Mouse (Mus musculus) midbrain, postnatal 0 days (tissue): ENCODE data around the gene Scyl3. TPM values are rescaled to one million over a fixed set of nuclear protein-coding genes. Genes with fewer than 3 reads are reported as not detected.
A peak's percentile ranks its signal among the peaks of the same experiment; 100 is the strongest.

Source experiments
- ATAC-seq: fragments of 200-750 bp; cut with Nextera tagmentation; 2 replicates; pipeline ENCODE4 v1.8.0; 2017; ENCODE audit warnings: moderate number of reproducible peaks, mild to moderate bottlenecking, moderate TSS enrichment, moderate library complexity; ENCODE audit not compliant: low FRiP score
- DNase-seq: peaks from one replicate; pipeline ENCODE4 v3.0.0-alpha.2; 2015; ENCODE audit warnings: low spot score
- H3K27ac ChIP-seq: fragments of 300-500 bp; sonication (generic); 2 replicates; pipeline ENCODE4 v1.5.1; 2014; ENCODE audit warnings: low read depth, mild to moderate bottlenecking, low read length, mixed read lengths
- H3K27me3 ChIP-seq: fragments of 300-500 bp; sonication (generic); 2 replicates; pipeline ENCODE4 v1.6.1; 2014; ENCODE audit warnings: low read length, control low read depth, mixed read lengths; ENCODE audit not compliant: insufficient read depth
- H3K36me3 ChIP-seq: fragments of 300-500 bp; sonication (generic); 2 replicates; pipeline ENCODE4 v1.6.1; 2014; ENCODE audit warnings: low read length, control low read depth, mixed read lengths; ENCODE audit not compliant: insufficient read depth
- H3K4me1 ChIP-seq: fragments of 300-500 bp; sonication (generic); 2 replicates; pipeline ENCODE4 v1.6.1; 2014; ENCODE audit warnings: mild to moderate bottlenecking, control low read depth, antibody characterized with exemption, low read length, mixed read lengths; ENCODE audit not compliant: insufficient read depth
- H3K4me2 ChIP-seq: fragments of 300-500 bp; sonication (generic); 2 replicates; pipeline ENCODE4 v1.6.1; 2014; ENCODE audit warnings: low read depth, mild to moderate bottlenecking, low read length, mixed read lengths; ENCODE audit not compliant: poor library complexity, severe bottlenecking
- H3K4me3 ChIP-seq: fragments of 300-500 bp; sonication (generic); 2 replicates; pipeline ENCODE4 v1.5.1; 2014; ENCODE audit warnings: low read depth, mild to moderate bottlenecking, low read length, moderate library complexity
- H3K9ac ChIP-seq: fragments of 300-500 bp; sonication (generic); replicated peaks from 2 replicates; pipeline ENCODE4 v1.6.1; 2014; ENCODE audit warnings: mild to moderate bottlenecking, low read length, moderate library complexity, mixed read lengths; ENCODE audit not compliant: poor library complexity, severe bottlenecking
- H3K9me3 ChIP-seq: fragments of 300-500 bp; sonication (generic); 2 replicates; pipeline ENCODE4 v1.6.1; 2016; ENCODE audit warnings: low read length, control low read depth
- CTCF ChIP-seq: IDR thresholded peaks from 2 replicates; pipeline ENCODE4 v1.5.1; 2016; ENCODE audit warnings: antibody characterized with exemption, mild to moderate bottlenecking
- WGBS: fragments of 180-500 bp; shearing (Covaris S2); extraction: QIAGEN DNeasy Blood & Tissue Kit; methylation state at CpG from one replicate; pipeline ENCODE4 v1.1.7; 2014; 5-methylcytosine and 5-hydroxymethylcytosine counted together
- polyA plus RNA-seq: library from polyadenylated mRNA; unstranded; fragments of >200 nt; fragmentation: Nextera tagmentation; extraction: Ambion mirVana; gene quantifications from 2 replicates; pipeline ENCODE4 v1.2.1, GENCODE M21; 2015
- total RNA-seq: library from RNA; depleted of rRNA; stranded (reverse); fragments of >200 nt; gene quantifications from 2 replicates; pipeline ENCODE4 v1.2.3, GENCODE M21; 2014

The Scyl3 gene
- total and polyA plus RNA-seq, 2 experiments from 2014 or later = 12.3 to 16.6 TPM

DNA sequence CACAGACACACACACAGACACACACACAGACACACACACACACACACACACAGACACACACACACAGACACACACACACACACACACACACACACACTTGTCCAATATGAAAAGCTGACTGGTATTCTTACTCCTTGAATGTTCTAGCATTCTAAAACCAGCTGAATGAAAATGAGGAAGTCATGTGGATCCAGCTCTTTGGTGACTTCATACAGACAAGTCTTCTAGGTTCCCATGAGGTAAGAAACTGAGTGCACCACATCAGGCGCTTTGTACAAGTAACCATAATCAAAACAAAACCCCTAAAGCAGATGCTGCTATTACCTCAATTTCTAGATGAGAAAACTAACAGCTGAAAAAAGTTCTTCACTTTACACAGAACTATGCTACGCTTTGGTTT, 46.2 kb downstream of the Scyl3 start:
- Histone ChIP-seq H3K9ac (no peak overlapping the region), H3K27me3 (no peaks in the 10 kb centered on the region), H3K4me2 (no peak overlapping the region), H3K4me1 (no peaks in the 10 kb centered on the region), H3K36me3 (0 out of 2 replicates have a peak, but pooled peaks cover 3% of the 10 kb centered on the region), H3K9me3 (no peaks in the 10 kb centered on the region), H3K27ac (no peak overlapping the region), H3K4me3 (no peak overlapping the region)
- TF ChIP-seq CTCF = no peak
- 93% methylated on average over 2 of the region's 2 CpGs for WGBS
- ATAC-seq (no peak), DNase-seq (no peak)

DNA sequence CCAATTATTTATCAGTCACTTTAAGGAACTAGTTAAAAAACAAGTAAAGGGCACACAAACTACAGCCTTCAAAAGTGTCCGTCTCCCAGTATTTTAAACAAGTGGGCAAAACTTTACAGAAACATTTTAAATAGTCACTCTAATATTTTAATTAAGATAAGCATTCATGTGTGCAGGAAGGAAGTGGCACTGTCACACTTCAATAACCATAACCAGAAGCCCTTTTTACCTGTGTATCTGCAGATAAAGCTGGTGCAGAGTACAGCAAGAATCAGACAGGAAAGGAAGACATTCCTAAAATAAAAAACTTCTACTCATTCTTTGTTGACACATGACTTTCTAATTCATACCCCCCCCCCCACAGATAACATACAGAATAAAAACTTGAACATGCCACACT, 47.6 kb downstream of the Scyl3 start:
- no peak for ATAC-seq
- Histone ChIP-seq H3K4me3 (no peak overlapping the region), H3K36me3 (0 out of 2 replicates have a peak, but pooled peaks cover 5% of the 10 kb centered on the region), H3K4me1 (no peaks in the 10 kb centered on the region), H3K27me3 (no peaks in the 10 kb centered on the region), H3K4me2 (no peak overlapping the region), H3K9ac (no peak overlapping the region), H3K9me3 (no peaks in the 10 kb centered on the region), H3K27ac (no peak overlapping the region)
- DNase-seq = no peak
- 80% methylated on average over 1 of the region's 1 CpGs for WGBS
- TF ChIP-seq CTCF = no peak

DNA sequence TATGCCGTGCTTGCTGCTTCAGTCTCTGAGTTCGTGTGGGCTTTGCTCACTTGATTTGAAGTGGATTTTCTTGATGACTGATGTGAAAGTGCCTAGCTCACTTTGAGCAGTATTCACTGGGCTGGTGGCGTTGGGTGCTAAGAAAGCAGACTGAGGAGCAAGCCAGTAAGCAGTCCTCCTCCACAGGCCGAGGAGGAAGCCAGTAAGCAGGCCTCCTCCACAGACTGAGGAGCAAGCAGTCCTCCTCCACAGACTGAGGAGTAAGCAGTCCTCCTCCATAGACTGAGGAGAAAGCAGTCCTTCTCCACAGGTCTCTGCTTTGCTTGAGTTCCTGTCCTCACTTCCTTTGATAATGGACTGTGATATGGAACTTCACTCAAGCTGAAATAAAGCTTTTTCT, 63.5 kb downstream of the Scyl3 start:
- TF ChIP-seq CTCF = no peak
- H3K27me3 ChIP-seq = no peaks in the 10 kb centered on the region
- no peak overlapping the region for H3K4me3 ChIP-seq
- DNase-seq = no peak
- no peak for ATAC-seq
- H3K4me1 ChIP-seq = no peaks in the 10 kb centered on the region
- no peaks in the 10 kb centered on the region for H3K9me3 ChIP-seq
- no peak overlapping the region for H3K4me2 ChIP-seq
- H3K36me3 ChIP-seq = no peaks in the 10 kb centered on the region
- H3K9ac ChIP-seq = no peak overlapping the region
- WGBS = 88% methylated on average over 4 of the region's 4 CpGs
- H3K27ac ChIP-seq = no peak overlapping the region

DNA sequence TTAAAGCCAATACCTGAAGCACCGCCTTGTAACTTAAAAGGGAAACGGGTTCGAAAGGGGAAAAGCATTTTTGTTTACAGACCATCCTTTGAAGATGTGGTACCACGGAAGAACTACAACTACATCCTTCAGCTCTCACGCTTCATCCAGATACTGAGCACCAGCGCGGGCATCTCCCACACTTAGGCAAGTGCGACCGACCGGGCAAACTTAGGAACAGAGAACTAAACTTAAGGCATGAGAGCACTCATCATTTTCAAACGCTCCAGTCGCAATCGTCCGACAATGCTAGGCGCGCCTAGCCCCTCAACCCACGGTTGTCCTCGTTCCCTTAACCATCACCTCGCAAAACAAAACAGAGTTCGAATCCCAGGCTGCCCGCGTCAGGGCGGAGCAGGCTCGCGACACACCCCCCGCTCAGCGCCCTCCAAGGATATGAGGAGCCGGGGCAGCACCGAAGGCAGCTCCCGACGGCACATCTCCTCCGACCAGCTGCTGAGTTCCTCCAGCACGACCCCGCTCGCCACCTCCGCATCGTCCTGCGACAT, 65.3 kb downstream of the Scyl3 start:
- DNase-seq = peak; percentile 10
- H3K9ac ChIP-seq = peak overlapping the region; percentile 70
- H3K9me3 ChIP-seq = no peaks in the 10 kb centered on the region
- WGBS = under 1% methylated on average over 38 of the region's 38 CpGs
- ATAC-seq = peak; percentile 64
- H3K4me3 ChIP-seq = peak overlapping the region; percentile 78
- no peak for TF ChIP-seq CTCF
- no peaks in the 10 kb centered on the region for H3K27me3 ChIP-seq
- peak overlapping the region; percentile 75; the same call in 1 of the 2 replicates for H3K27ac ChIP-seq
- H3K4me1 ChIP-seq = no peaks in the 10 kb centered on the region
- no peaks in the 10 kb centered on the region for H3K36me3 ChIP-seq
- peak overlapping the region; percentile 83 for H3K4me2 ChIP-seq

DNA sequence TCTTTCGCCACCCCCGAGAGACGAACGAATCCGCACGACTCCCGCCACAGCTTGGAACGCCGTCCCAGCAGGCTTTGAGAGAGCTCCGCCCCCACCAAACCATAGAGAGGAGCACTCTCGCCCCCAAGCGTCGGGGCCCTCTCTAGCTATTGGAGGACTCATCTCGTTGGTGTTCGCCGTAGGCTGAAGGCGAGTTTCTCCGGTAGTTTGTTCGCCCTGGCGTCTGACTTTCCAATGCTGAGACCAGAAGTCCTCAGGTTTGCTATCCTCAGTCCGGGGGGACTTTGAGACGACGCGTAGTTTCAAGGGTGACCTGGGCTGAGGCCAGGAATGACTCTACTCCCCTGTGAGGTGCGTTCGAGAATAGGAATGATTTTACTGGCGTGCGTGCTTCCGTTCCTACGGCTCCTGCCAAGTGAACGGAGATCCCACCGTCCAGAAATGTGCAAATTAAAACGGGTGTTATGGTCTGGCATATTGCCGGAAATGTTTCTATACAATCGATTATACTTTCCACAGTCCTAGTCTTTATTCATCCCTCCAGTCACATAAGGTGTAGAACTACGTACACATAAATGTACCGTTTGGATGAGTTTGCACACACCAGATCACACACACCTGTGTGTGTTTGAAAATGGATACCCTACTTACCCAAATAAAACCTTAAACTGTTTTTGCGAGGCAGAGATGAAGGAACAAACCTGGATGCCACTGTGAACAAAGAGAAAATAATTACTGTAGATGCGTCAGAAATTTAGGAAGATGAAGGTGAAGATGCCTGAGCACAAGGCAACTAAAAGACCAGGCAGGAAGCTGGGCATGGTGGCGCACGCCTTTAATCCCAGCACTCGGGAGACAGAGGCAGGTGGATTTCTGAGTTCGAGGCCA, 66.1 kb downstream of the Scyl3 start, which contains the start of the genes BC055324 and Mettl18:
Gene BC055324, minus strand, starts transcription at position 76 of the 888 bp plus-strand sequence.
Gene Mettl18, plus strand, starts transcription at position 169 of the 888 bp plus-strand sequence.
- Histone ChIP-seq H3K4me2 (peak within 1 kb of the TSS; percentile 83), H3K27ac (peak within 1 kb of the TSS; percentile 75), H3K4me1 (no peaks in the 10 kb centered on the region), H3K36me3 (no peaks in the 10 kb centered on the region), H3K9me3 (no peaks in the 10 kb centered on the region), H3K4me3 (peak within 1 kb of the TSS; percentile 78), H3K27me3 (no peaks in the 10 kb centered on the region), H3K9ac (peak within 1 kb of the TSS; percentile 70)
- ATAC-seq (peak; percentile 98), DNase-seq (peak; percentile 95)
- 2% methylated on average over 43 of the region's 43 CpGs for WGBS
- TF ChIP-seq CTCF = peak; percentile 65

DNA sequence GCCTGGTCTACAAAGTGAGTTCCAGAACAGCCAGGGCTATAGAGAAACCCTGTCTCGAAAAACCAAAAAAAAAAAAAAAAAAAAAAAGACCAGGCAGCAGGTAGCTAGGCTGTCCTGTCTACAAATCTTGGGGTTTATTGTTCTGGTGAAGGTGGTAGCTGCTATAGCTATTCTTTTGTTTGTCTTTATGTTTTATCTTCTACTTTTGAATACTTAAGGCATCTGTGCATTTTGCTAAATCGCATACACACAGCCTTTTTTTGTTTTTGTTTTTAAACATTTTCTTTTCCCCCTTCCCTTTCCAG, 66.7 kb downstream of the Scyl3 start:
- Histone ChIP-seq H3K27me3 (no peaks in the 10 kb centered on the region), H3K4me2 (peak overlapping the region; percentile 56), H3K4me1 (no peaks in the 10 kb centered on the region), H3K27ac (peak overlapping the region; percentile 75), H3K9me3 (no peaks in the 10 kb centered on the region), H3K36me3 (no peaks in the 10 kb centered on the region), H3K4me3 (peak overlapping the region; percentile 78), H3K9ac (peak overlapping the region; percentile 70; the same call in 1 of the 2 replicates)
- TF ChIP-seq CTCF = no peak
- WGBS = 83% methylated on average over 1 of the region's 2 CpGs
- no peak for DNase-seq
- no peak; the same call in 1 of the 2 replicates for ATAC-seq
